Mouse (Mus musculus) pancreas, adult 10 weeks (tissue): ENCODE results near the gene Ar. TPM values are rescaled to one million over a fixed set of nuclear protein-coding genes. Genes with fewer than 3 reads are reported as not detected.

Source experiments
- polyA plus RNA-seq: library from polyadenylated mRNA; stranded (reverse); fragments of 350-450 nt; fragmentation: Illumina TruSeq; extraction: RNeasy Lipid Tissue Mini Kit (QIAGEN cat#74804); gene quantifications from one replicate; pipeline ENCODE4 v1.2.3, GENCODE M21; 2015; ENCODE audit warnings: low read depth, low replicate concordance; ENCODE audit not compliant: insufficient read depth

The Ar gene
- 2.1 TPM for polyA plus RNA-seq

DNA sequence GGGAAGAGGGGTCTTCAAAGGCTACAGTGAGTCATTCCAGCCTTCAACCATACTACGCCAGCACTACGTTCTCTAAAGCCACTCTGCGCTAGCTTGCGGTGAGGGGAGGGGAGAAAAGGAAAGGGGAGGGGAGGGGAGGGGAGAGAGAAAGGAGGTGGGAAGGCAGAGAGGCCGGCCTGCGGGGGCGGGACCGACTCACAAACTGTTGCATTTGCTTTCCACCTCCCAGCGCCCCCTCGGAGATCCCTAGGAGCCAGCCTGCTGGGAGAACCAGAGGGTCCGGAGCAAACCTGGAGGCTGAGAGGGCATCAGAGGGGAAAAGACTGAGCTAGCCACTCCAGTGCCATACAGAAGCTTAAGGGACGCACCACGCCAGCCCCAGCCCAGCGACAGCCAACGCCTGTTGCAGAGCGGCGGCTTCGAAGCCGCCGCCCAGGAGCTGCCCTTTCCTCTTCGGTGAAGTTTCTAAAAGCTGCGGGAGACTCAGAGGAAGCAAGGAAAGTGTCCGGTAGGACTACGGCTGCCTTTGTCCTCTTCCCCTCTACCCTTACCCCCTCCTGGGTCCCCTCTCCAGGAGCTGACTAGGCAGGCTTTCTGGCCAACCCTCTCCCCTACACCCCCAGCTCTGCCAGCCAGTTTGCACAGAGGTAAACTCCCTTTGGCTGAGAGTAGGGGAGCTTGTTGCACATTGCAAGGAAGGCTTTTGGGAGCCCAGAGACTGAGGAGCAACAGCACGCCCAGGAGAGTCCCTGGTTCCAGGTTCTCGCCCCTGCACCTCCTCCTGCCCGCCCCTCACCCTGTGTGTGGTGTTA is at the start of gene Ar:
Ar (plus strand) TSS at position 239 of the 812 bp plus-strand sequence.

